Mouse (Mus musculus) bone marrow, adult 2 months (tissue): Measurements from ENCODE around the gene Pilra. TPM values are rescaled to one million over a fixed set of nuclear protein-coding genes. Genes with fewer than 3 reads are reported as not detected.
"Not testable (repeated sequence)": the region's sequence is repeated elsewhere in the genome, so short reads cannot be mapped to it uniquely, and the experiment has no call there.

ENCODE experiments used
- H3K27ac ChIP-seq: fragments of 200-500 bp; 2 replicates; pipeline ENCODE4 v1.5.1; 2012; ENCODE audit warnings: low read depth, mild to moderate bottlenecking, control low read depth, inconsistent platforms, low read length; ENCODE audit not compliant: control insufficient read depth, poor library complexity, insufficient read depth
- H3K4me1 ChIP-seq: fragments of 200-500 bp; 2 replicates; pipeline ENCODE4 v1.6.1; 2011; ENCODE audit warnings: low read length; ENCODE audit not compliant: control insufficient read depth, insufficient read depth
- H3K4me3 ChIP-seq: fragments of 200-500 bp; replicated peaks from 2 replicates; pipeline ENCODE3; 2011; ENCODE audit warnings: mild to moderate bottlenecking, low read depth, low read length, control low read depth; ENCODE audit not compliant: control insufficient read depth
- CTCF ChIP-seq: fragments of 200-500 bp; IDR thresholded peaks from 2 replicates; pipeline ENCODE4 v1.5.1; 2011; ENCODE audit warnings: low read length, control low read depth; ENCODE audit not compliant: control insufficient read depth, insufficient read depth
- POLR2A ChIP-seq: fragments of 200-500 bp; IDR thresholded peaks from 2 replicates; pipeline ENCODE4 v1.6.1; 2011; ENCODE audit warnings: low read depth, mild to moderate bottlenecking, control low read depth, low read length, borderline replicate concordance; ENCODE audit not compliant: control insufficient read depth
- WGBS: fragments of 180-500 bp; shearing (Covaris S2); methylation state at CpG from one replicate; pipeline ENCODE4 v1.1.7; 2018; 5-methylcytosine and 5-hydroxymethylcytosine counted together
- polyA plus RNA-seq: library from polyadenylated mRNA; stranded (reverse); fragments of >200 nt; gene quantifications from 2 replicates; pipeline ENCODE4 v1.2.4, GENCODE M21; 2011; ENCODE audit warnings: low replicate concordance; ENCODE audit not compliant: missing spikeins, insufficient read depth, insufficient read length

Gene Pilra
- 27.5 and 45.8 TPM in 2 replicates for polyA plus RNA-seq

DNA sequence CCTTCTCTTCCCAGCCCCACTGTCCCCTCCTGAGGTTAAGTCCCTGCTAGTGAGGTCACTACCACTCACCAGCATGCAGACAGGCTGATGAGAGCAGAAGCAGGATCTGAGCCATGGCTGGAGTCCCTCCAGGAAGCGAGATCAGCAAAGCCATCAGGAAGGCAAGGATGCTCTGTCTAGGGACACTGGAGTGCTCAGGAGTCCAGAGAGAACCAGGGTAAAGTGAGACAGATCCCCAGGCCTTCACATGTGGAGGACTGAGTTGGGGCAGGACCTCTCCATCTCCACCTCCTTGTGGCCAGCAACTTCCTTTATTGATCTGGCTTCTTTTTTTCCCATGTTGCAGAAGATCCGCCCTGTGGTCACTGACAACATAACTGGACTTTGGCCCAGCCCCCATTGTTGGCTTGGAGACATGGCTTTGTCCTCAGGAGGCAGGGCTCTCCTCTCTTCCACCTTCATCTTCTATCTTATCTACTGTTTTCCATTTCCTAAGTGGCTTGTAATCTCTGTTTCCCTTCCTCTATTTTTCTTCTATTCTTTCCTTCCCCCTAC is at the start of gene Pilra:
Gene Pilra, minus strand, starts transcription at position 316 of the 555 bp plus-strand sequence.
- Histone ChIP-seq H3K27ac (peak within 1 kb of the TSS; percentile 88), H3K4me3 (peak within 1 kb of the TSS; percentile 61)
- not testable (repeated sequence) for H3K4me1 ChIP-seq
- 30% methylated on average over 2 of the region's 2 CpGs for WGBS

- H3K4me3 ChIP-seq = no peak overlapping the region
- no peak overlapping the region; the same call in 1 of the 2 replicates for H3K27ac ChIP-seq
- TF ChIP-seq POLR2A = no peak
- no peak for TF ChIP-seq CTCF
- WGBS = 29% methylated on average over 3 of the region's 3 CpGs
- H3K4me1 ChIP-seq = peaks cover 6% of the 10 kb centered on the region
These were observed 47.3 kb upstream of the Pilra start for GRCm38 (mm10) chr5:137883345-137883744.

GRCm38 (mm10) chr5:137882922-137883321 is 46.8 kb upstream of the Pilra start:
- Histone ChIP-seq H3K4me3 (no peak overlapping the region), H3K4me1 (peaks cover 6% of the 10 kb centered on the region), H3K27ac (no peak overlapping the region; the same call in 1 of the 2 replicates)
- TF ChIP-seq POLR2A (no peak), CTCF (no peak)
- WGBS = 12% methylated on average over 4 of the region's 4 CpGs

- WGBS = 38% methylated on average over 2 of the region's 2 CpGs
- no peak overlapping the region for H3K4me3 ChIP-seq
- peak; percentile 65 for TF ChIP-seq CTCF
- no peak for TF ChIP-seq POLR2A
- H3K27ac ChIP-seq = no peak overlapping the region
- H3K4me1 ChIP-seq = peaks cover 5% of the 10 kb centered on the region
These were observed 41.8 kb upstream of the Pilra start for GRCm38 (mm10) chr5:137877860-137878259.

GRCm38 (mm10) chr5:137875054-137875453 is 39.0 kb upstream of the Pilra start:
- 63% methylated on average over 2 of the region's 2 CpGs for WGBS
- TF ChIP-seq POLR2A = no peak
- no peak for TF ChIP-seq CTCF
- Histone ChIP-seq H3K4me3 (no peak overlapping the region), H3K4me1 (peaks cover 7% of the 10 kb centered on the region), H3K27ac (no peak overlapping the region)

DNA sequence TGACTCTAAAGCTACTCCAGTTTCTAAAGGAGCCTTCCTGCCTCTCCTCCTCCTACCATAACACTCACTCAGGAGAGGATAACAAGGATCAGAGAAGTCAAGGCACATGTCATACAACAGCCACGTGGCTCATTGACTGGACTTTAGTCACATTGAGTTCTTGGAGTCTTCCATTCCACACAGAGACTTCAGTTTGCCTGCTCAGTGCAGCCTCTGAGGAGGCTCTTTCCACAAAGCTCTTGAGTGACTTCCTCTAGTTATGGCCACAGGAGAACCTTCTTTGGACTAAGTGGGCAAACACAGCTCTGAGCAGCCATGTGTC is 36.3 kb upstream of the Pilra start:
- peak overlapping the region; percentile 72 for H3K27ac ChIP-seq
- H3K4me3 ChIP-seq, H3K4me1 ChIP-seq: not testable (repeated sequence)
- 29% methylated on average over 1 of the region's 1 CpGs for WGBS

- not testable (repeated sequence) for H3K4me1 ChIP-seq
- 24% methylated on average over 3 of the region's 3 CpGs for whole genome bisulfite sequencing
- peak within 1 kb of the TSS; percentile 59 for H3K4me3 ChIP-seq
- peak within 1 kb of the TSS; percentile 72 for H3K27ac ChIP-seq
These were observed 35.7 kb upstream of the Pilra start, which contains the start of gene Pilrb2 for GRCm38 (mm10) chr5:137871644-137872380. Gene Pilrb2, minus strand, starts transcription at chr5:137871815.

DNA sequence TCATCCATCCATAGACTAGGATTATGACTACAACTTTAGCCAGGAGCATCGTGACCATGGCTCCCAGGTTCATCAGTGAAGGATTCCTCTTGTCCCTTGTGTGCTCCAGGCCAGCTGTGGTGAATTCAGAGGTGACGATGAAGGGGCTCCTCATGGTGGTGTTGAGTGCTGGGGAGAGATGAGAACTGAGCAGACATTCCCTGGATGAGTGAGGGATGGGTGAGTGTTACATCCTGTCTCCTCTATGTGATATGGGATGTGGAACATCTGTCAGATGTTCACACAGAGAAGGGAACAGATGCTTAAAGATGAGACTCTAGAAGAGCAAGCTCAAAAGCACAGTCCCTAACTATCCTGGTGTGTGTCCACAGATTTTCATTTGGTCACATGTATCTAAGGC is 32.5 kb upstream of the Pilra start:
- 74% methylated on average over 2 of the region's 2 CpGs for WGBS
- not testable (repeated sequence) for H3K27ac ChIP-seq, H3K4me3 ChIP-seq, H3K4me1 ChIP-seq

GRCm38 (mm10) chr5:137864008-137864407 is 27.9 kb upstream of the Pilra start:
- not testable (repeated sequence) for H3K27ac ChIP-seq, H3K4me1 ChIP-seq, H3K4me3 ChIP-seq
- WGBS = 79% methylated on average over 1 of the region's 1 CpGs

GRCm38 (mm10) chr5:137857960-137858710 is 22.1 kb upstream of the Pilra start, which contains the start of gene Pilrb1:
Gene Pilrb1, minus strand, starts transcription at chr5:137858106.
- H3K4me3 ChIP-seq = peak within 1 kb of the TSS; percentile 77

GRCm38 (mm10) chr5:137856870-137857269 is 20.8 kb upstream of the Pilra start:
- 7% methylated on average over 5 of the region's 5 CpGs for WGBS
- H3K4me1 ChIP-seq = not testable (repeated sequence)
- peak overlapping the region; percentile 77 for H3K4me3 ChIP-seq
- peak overlapping the region; percentile 64 for H3K27ac ChIP-seq

More at GRCm38 (mm10) chr5:137857960-137858710, 22.1 kb upstream of the Pilra start, which contains the start of gene Pilrb1:
- 16% methylated on average over 2 of the region's 2 CpGs for WGBS
- not testable (repeated sequence) for H3K4me1 ChIP-seq
- peak within 1 kb of the TSS; percentile 64 for H3K27ac ChIP-seq

DNA sequence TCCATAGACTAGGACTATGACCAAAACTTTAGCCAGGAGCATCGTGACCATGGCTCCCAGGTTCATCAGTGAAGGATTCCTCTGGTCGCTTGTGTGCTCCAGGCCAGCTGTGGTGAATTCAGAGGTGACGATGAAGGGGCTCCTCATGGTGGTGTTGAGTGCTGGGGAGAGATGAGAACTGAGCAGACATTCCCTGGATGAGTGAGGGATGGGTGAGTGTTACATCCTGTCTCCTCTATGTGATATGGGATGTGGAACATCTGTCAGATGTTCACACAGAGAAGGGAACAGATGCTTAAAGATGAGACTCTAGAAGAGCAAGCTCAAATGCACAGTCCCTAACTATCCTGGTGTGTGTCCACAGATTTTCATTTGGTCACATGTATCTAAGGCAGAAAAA is 18.8 kb upstream of the Pilra start:
- not testable (repeated sequence) for H3K4me1 ChIP-seq, H3K4me3 ChIP-seq, H3K27ac ChIP-seq
- WGBS = 81% methylated on average over 3 of the region's 3 CpGs
